Mouse (Mus musculus): ENCODE results near the gene Inka2. TPM values are rescaled to one million over a fixed set of nuclear protein-coding genes. Genes with fewer than 3 reads are reported as not detected.

Inka2 gene
- polyA plus RNA-seq, 1 experiment from 2014 or later = 2.5 TPM

- no peak overlapping the region for H3K4me2 ChIP-seq (replicated peaks)
- H3K4me3 ChIP-seq = no peak overlapping the region
- WGBS = 90% methylated on average over 6 of the region's 6 CpGs
- ATAC-seq (ENCODE audit: low FRiP score, low read depth) = no peak
- no peaks in the 10 kb centered on the region for H3K4me1 ChIP-seq
- H3K27me3 ChIP-seq = no peaks in the 10 kb centered on the region
- no peaks in the 10 kb centered on the region for H3K36me3 ChIP-seq
- no peak overlapping the region for H3K9ac ChIP-seq
- H3K9me3 ChIP-seq = no peaks in the 10 kb centered on the region
- no peak overlapping the region for H3K27ac ChIP-seq
Observed at GRCm38 (mm10) chr3:105768529-105768928, 64.1 kb downstream of the Inka2 start.

GRCm38 (mm10) chr3:105769380-105769779, 65.0 kb downstream of the Inka2 start:
- Histone ChIP-seq H3K4me1 (no peaks in the 10 kb centered on the region), H3K9ac (no peak overlapping the region), H3K27me3 (no peaks in the 10 kb centered on the region), H3K36me3 (no peaks in the 10 kb centered on the region), H3K4me2 (replicated peaks) (no peak overlapping the region), H3K4me3 (no peak overlapping the region), H3K27ac (no peak overlapping the region), H3K9me3 (no peaks in the 10 kb centered on the region)
- no peak for ATAC-seq (ENCODE audit: low FRiP score, low read depth)
- WGBS = 73% methylated on average over 2 of the region's 2 CpGs

Other genes with a start within 250 kb of the Inka2 start
- gene Ddx20, start 17.0 kb upstream of the Inka2 start, polyA plus RNA-seq (2015; fragmentation: Nextera tagmentation; extraction: Ambion mirVana) = 39.3 and 40.1 TPM in 2 replicates
- 95.5 and 98.4 TPM in 2 replicates for gene Rap1a, start 96.7 kb downstream of the Inka2 start, polyA plus RNA-seq (2015; fragmentation: Nextera tagmentation; extraction: Ambion mirVana)
- 0.36 and 0.90 TPM in 2 replicates for gene Adora3, start 166.3 kb downstream of the Inka2 start, polyA plus RNA-seq (2015; fragmentation: Nextera tagmentation; extraction: Ambion mirVana)
- gene Tmigd3, start 166.3 kb downstream of the Inka2 start, polyA plus RNA-seq (2015; fragmentation: Nextera tagmentation; extraction: Ambion mirVana) = not detected in 2 replicates
- gene I830077J02Rik, start 228.1 kb downstream of the Inka2 start, polyA plus RNA-seq (2015; fragmentation: Nextera tagmentation; extraction: Ambion mirVana) = 0.38 and 0.55 TPM in 2 replicates